Mouse (Mus musculus): ENCODE data around the gene Erich4.
"Not testable (repeated sequence)": the region's sequence is repeated elsewhere in the genome, so short reads cannot be mapped to it uniquely, and the experiment has no call there.

Gene Erich4

GRCm38 (mm10) chr7:25576793-25577437 lies 38.8 kb downstream of the Erich4 start:
- peak in 1 of 2 experiments; percentile 66 for DNase-seq (ENCODE audit: low spot score in 2 of 2)

DNA sequence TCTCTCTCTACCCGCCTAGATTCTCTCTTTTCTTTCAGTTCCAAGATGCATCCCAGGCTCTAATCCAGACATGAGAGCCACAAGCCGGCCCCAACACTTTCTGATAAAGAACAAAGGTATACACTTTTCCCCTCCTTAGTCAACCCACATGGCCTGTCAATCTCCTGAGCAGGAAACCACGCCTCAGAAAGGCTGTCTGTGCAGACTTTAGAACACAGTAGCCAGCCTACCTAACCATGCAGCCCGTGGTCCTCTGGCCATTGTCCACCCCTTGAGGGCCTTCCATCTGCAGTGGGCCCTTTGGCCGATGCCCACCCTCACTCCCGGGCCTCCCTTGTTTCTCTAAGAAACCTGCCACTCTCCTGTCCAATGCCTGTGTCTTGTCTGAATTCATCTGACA lies 39.4 kb downstream of the Erich4 start:
- DNase-seq (ENCODE audit: low spot score in 2 of 2), result not testable (repeated sequence)

DNA sequence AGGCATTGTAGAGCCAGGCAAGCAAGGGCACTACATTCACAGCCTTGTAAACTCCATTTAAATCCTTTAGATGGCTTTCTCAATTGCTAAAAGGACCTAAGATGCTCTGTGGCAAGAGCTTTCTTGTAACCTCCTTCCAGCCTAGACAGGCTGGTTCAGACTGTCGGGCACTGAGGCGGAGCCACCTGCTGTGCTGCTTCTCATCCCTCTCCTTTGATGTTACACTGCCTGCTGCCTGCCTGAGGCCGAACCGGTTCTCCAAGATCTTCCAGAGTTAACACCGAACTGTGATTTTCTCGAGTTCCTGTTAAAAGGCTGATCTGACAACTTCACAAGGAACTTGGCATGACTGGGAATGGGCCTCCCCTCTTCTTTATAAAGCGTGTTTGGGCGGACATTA lies 39.8 kb downstream of the Erich4 start:
- DNase-seq (ENCODE audit: low spot score in 2 of 2), result no peak

DNA sequence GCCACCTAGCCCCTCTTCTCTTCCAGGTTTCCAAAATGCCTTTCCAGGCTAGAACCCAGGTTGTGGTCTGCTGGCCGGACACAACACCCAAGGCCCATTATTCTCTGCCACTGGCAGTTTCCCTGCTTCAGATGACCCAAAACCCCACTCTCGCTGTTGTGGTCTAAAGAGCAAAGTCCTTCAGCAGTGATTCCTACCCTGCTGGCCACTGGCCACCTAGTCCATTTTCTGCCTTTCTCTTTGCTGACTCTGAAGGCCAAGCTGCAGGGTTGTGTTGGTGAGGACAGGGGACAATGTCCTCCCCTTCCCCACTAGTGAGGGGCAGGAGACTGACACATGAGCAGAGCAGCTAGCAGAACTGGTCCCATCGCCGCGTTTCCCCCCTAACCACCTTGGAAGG lies 40.6 kb downstream of the Erich4 start:
- no peak for DNase-seq (ENCODE audit: low spot score in 2 of 2)

DNA sequence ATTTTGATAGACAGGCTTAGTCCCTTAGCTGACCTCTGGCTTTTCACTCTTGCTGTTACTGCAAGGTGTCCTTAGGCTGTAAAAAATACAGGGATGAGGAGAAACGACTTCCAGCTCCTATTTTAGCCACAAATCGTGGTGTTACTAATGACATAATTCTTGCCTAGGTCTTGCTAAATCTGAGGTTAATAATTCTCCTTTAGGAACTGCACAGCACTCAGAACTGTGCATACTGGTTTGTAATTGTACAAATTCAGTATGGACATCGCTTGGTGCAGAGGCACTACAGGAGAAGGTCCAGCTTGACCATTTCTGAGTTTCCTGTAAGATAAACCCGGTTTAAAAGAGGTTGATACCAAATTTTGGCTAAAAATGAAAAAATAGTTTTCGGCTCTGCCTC lies 41.9 kb downstream of the Erich4 start:
- DNase-seq (ENCODE audit: low spot score in 2 of 2), result not testable (repeated sequence)

DNA sequence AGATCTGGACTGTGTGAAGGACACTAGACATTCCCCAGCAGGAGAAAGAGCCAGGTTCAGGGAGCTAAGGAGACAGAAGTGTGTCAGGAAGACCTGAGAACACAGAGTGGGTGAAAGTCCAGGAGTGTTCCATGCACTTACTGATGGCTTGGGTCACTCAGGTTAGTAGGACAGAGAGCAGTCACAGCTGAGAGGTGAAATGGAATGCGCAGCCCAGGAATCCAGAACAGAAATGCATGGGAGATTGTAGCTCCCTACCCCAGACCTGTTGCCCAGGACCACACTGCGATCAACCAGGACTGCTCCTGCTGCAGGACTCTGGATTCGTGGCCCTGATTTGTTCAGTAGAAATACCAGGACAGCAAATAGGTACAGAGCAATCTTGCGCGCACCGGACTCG lies 47.0 kb downstream of the Erich4 start:
- no peak for DNase-seq (ENCODE audit: low spot score in 2 of 2)

All from natural killer cell, adult 2 months (primary cell).